Mouse (Mus musculus): ENCODE results near the gene Gm7073.

GRCm38 (mm10) chrX:60405681-60406080 is 133.4 kb downstream of the Gm7073 start:
- TF ChIP-seq CTCF (IDR thresholded peaks at IDR 0.05; ENCODE audit: extremely low read depth, insufficient read depth, low read length) (no peak), POLR2A (IDR thresholded peaks at IDR 0.05; ENCODE audit: extremely low read depth, insufficient read depth, low read length) (no peak)
